In the genomic region with DNA sequence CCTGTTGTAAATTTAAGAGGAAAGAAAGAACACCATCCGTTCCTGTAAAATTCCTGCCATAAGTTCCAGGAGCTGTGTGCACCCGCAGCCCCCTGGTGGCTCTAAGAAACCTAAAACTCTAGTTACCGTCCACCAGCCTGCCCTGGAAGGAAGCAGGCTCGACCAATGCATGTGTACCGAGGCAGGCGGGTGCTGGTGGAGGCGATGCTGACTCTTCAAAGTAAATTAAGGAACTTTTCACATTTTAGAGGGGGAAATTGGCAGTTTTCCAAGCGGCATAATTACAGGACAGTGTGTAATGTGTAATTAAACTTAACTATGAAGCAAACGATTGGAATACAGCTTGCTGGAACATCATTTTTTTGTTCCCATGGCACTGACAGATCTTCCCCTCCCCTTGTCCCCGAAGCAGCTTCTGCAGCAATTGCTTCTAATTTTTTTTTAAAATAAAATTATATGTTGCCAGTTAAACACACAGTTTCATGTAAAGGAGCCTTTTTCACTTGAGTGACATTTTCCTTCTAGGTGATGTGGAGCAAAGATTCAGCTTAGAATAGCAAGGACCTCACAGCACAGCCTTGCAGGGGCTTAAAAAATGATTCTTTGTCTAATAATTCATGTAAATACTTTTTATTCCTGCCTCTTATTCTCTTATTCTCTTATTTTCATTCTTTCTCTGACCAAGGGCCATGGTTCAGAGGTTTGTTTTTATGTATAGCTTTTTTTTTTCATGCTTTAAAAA, we compare ENCODE assay signal across 8 mouse cellular contexts.
DNase-seq lines count a peak whose midpoint lies in the region; ATAC-seq and TF ChIP-seq lines count a peak whose summit lies in the region.

No protein-coding gene starts in this region.

- no peaks in the 10 kb centered on the region for H3K27me3 ChIP-seq in kidney, postnatal 0 days (ENCODE audit: insufficient read depth, low read length)
- H3K27me3 ChIP-seq in embryonic facial prominence, embryonic 14.5 days (replicated peaks; ENCODE audit: control insufficient read depth, insufficient read depth, low read length) = no peaks in the 10 kb centered on the region

- H3K27ac ChIP-seq in kidney, postnatal 0 days = no peak overlapping the region
- no peak overlapping the region for H3K27ac ChIP-seq in embryonic facial prominence, embryonic 14.5 days (replicated peaks; ENCODE audit: low read depth, low read length)

- no peaks in the 10 kb centered on the region for H3K36me3 ChIP-seq in kidney, postnatal 0 days (ENCODE audit: insufficient read depth, low read length)
- no peaks in the 10 kb centered on the region for H3K36me3 ChIP-seq in embryonic facial prominence, embryonic 14.5 days (ENCODE audit: control insufficient read depth, insufficient read depth, low read length)

- no peak overlapping the region for H3K4me3 ChIP-seq in kidney, postnatal 0 days (replicated peaks; ENCODE audit: low read depth, low read length)
- H3K4me3 ChIP-seq in embryonic facial prominence, embryonic 14.5 days (ENCODE audit: low read depth, low read length) = no peak overlapping the region

- peak; percentile 43 for TF ChIP-seq CTCF in kidney, postnatal 0 days (IDR thresholded peaks at IDR 0.05; ENCODE audit: low read depth)

- H3K4me1 ChIP-seq in kidney, postnatal 0 days (replicated peaks; ENCODE audit: insufficient read depth, low read length) = no peaks in the 10 kb centered on the region
- no peaks in the 10 kb centered on the region for H3K4me1 ChIP-seq in embryonic facial prominence, embryonic 14.5 days (ENCODE audit: control insufficient read depth, insufficient read depth, low read length)

- H3K9ac ChIP-seq in kidney, postnatal 0 days (ENCODE audit: low read depth, low read length) = no peak overlapping the region
- no peak overlapping the region for H3K9ac ChIP-seq in embryonic facial prominence, embryonic 14.5 days (ENCODE audit: low read depth, low read length)

- no peaks in the 10 kb centered on the region for H3K9me3 ChIP-seq in kidney, postnatal 0 days (replicated peaks; ENCODE audit: low read length)
- no peaks in the 10 kb centered on the region for H3K9me3 ChIP-seq in embryonic facial prominence, embryonic 14.5 days (ENCODE audit: control insufficient read depth, low read length)

- 34% methylated on average over 10 of the region's 10 CpGs for WGBS in kidney, postnatal 0 days
- 39% methylated on average over 10 of the region's 10 CpGs for WGBS in embryonic facial prominence, embryonic 14.5 days

- peak; percentile 15 for DNase-seq in kidney, postnatal 0 days (ENCODE audit: low spot score)
- DNase-seq in kidney, adult 8-10 months = no peak
- DNase-seq in embryonic facial prominence, embryonic 14.5 days (ENCODE audit: low spot score) = peak; percentile 51
- peak; percentile 7 to 20 for DNase-seq in layer of hippocampus, adult 8-10 months (ENCODE audit: low spot score in 2 of 2)
- DNase-seq in retina, postnatal 1 day = peak; percentile 69
- DNase-seq in heart, adult 8-10 months (ENCODE audit: low spot score) = no peak
- DNase-seq in urinary bladder, postnatal 14 days (ENCODE audit: low spot score) = no peak

- no peak for ATAC-seq in kidney, postnatal 0 days (replicated peaks; ENCODE audit: low FRiP score, low read depth)
- ATAC-seq in embryonic facial prominence, embryonic 14.5 days (ENCODE audit: low read depth) = peak; percentile 37; the same call in 1 of the 2 replicates
- no peak for ATAC-seq in granulocyte monocyte progenitor cell, adult 5-6 weeks (replicated peaks; ENCODE audit: poor library complexity, severe bottlenecking)

- H3K4me2 ChIP-seq in kidney, postnatal 0 days (ENCODE audit: low read length) = no peak overlapping the region
- H3K4me2 ChIP-seq in embryonic facial prominence, embryonic 14.5 days (ENCODE audit: low read depth, low read length) = no peak overlapping the region

Comparison
In these comparisons a context has a peak if more than half of its experiments do, and no peak if none do; other contexts are left out.
1. DNase-seq: peak in kidney, postnatal 0 days (single experiment), embryonic facial prominence, embryonic 14.5 days (single experiment), layer of hippocampus, adult 8-10 months (2 of 2) and retina, postnatal 1 day (single experiment); none in kidney, adult 8-10 months (0 of 2), heart, adult 8-10 months (single experiment) and urinary bladder, postnatal 14 days (single experiment).